Mouse (Mus musculus) urinary bladder, postnatal 4 days (tissue): Measurements from ENCODE around the gene Nrd1.

ENCODE experiments used
- DNase-seq, 2 experiments: peaks; one replicate each; pipeline ENCODE4 v3.0.0; 2021 to 2022; ENCODE audit warnings: low spot score in 2 of 2

Gene Nrd1

GRCm38 (mm10) chr4:109026543-109026942 lies 26.1 kb downstream of the Nrd1 start:
- no peak for DNase-seq

- DNase-seq: no peak
Observed at GRCm38 (mm10) chr4:109029857-109030256, 29.4 kb downstream of the Nrd1 start.

GRCm38 (mm10) chr4:109030266-109030665 lies 29.8 kb downstream of the Nrd1 start:
- no peak for DNase-seq

GRCm38 (mm10) chr4:109036327-109036726 lies 35.9 kb downstream of the Nrd1 start:
- DNase-seq: peak in 1 of 2 experiments; percentile 64

- DNase-seq: no peak
Observed at GRCm38 (mm10) chr4:109042739-109043138, 42.3 kb downstream of the Nrd1 start.

- DNase-seq: no peak
Observed at GRCm38 (mm10) chr4:109043294-109043693, 42.8 kb downstream of the Nrd1 start.

- no peak for DNase-seq
Observed at GRCm38 (mm10) chr4:109043756-109044155, 43.3 kb downstream of the Nrd1 start.

- no peak for DNase-seq
Observed at GRCm38 (mm10) chr4:109048258-109048657, 47.8 kb downstream of the Nrd1 start.

- no peak for DNase-seq
Observed at GRCm38 (mm10) chr4:109052282-109052681, 51.8 kb downstream of the Nrd1 start.

- no peak for DNase-seq
Observed at GRCm38 (mm10) chr4:109054003-109054402, 53.5 kb downstream of the Nrd1 start.

GRCm38 (mm10) chr4:109056351-109056750 lies 55.9 kb downstream of the Nrd1 start:
- no peak for DNase-seq

- no peak for DNase-seq
Observed at GRCm38 (mm10) chr4:109057640-109058039, 57.2 kb downstream of the Nrd1 start.

GRCm38 (mm10) chr4:109059255-109059821 lies 58.9 kb downstream of the Nrd1 start:
- no peak for DNase-seq

- DNase-seq: no peak
Observed at GRCm38 (mm10) chr4:109064941-109065340, 64.5 kb downstream of the Nrd1 start.

GRCm38 (mm10) chr4:109065714-109066113 lies 65.3 kb downstream of the Nrd1 start:
- DNase-seq: no peak

GRCm38 (mm10) chr4:109072891-109073290 lies 72.4 kb downstream of the Nrd1 start:
- no peak for DNase-seq

GRCm38 (mm10) chr4:109073296-109073695 lies 72.8 kb downstream of the Nrd1 start:
- DNase-seq: no peak

GRCm38 (mm10) chr4:109078941-109079340 lies 78.5 kb downstream of the Nrd1 start:
- DNase-seq: no peak

- DNase-seq: no peak
Observed at GRCm38 (mm10) chr4:109079676-109080075, 79.2 kb downstream of the Nrd1 start.

GRCm38 (mm10) chr4:109080118-109080517 lies 79.7 kb downstream of the Nrd1 start:
- DNase-seq: no peak

- no peak for DNase-seq
Observed at GRCm38 (mm10) chr4:109089171-109089570, 88.7 kb downstream of the Nrd1 start.

GRCm38 (mm10) chr4:109089999-109090398 lies 89.5 kb downstream of the Nrd1 start:
- no peak for DNase-seq

GRCm38 (mm10) chr4:109091241-109091777 lies 90.9 kb downstream of the Nrd1 start:
- no peak for DNase-seq

- DNase-seq: no peak
Observed at GRCm38 (mm10) chr4:109092344-109092743, 91.9 kb downstream of the Nrd1 start.
